Mouse (Mus musculus): ENCODE measurements around the gene Ippk.
A peak's percentile ranks its signal among the peaks of the same experiment; 100 is the strongest.

The Ippk gene

GRCm38 (mm10) chr13:49428042-49428675 is 7.1 kb downstream of the Ippk start:
- DNase-seq (ENCODE audit: extremely low read depth, low read depth, low spot score) = no peak

GRCm38 (mm10) chr13:49430529-49430928 is 9.5 kb downstream of the Ippk start:
- no peak for DNase-seq (ENCODE audit: extremely low read depth, low read depth, low spot score)

- DNase-seq (ENCODE audit: extremely low read depth, low read depth, low spot score) = no peak
These were observed 12.4 kb downstream of the Ippk start for GRCm38 (mm10) chr13:49433268-49434029.

- no peak for DNase-seq (ENCODE audit: extremely low read depth, low read depth, low spot score)
These were observed 14.7 kb downstream of the Ippk start for GRCm38 (mm10) chr13:49435745-49436144.

GRCm38 (mm10) chr13:49436170-49436569 is 15.1 kb downstream of the Ippk start:
- DNase-seq (ENCODE audit: extremely low read depth, low read depth, low spot score) = no peak

- DNase-seq (ENCODE audit: extremely low read depth, low read depth, low spot score) = no peak
These were observed 23.4 kb downstream of the Ippk start for GRCm38 (mm10) chr13:49444451-49444850.

GRCm38 (mm10) chr13:49449318-49449749 is 28.3 kb downstream of the Ippk start:
- DNase-seq (ENCODE audit: extremely low read depth, low read depth, low spot score) = no peak

GRCm38 (mm10) chr13:49460276-49460675 is 39.2 kb downstream of the Ippk start:
- peak; percentile 80 for DNase-seq (ENCODE audit: extremely low read depth, low read depth, low spot score)

- peak; percentile 63 for DNase-seq (ENCODE audit: extremely low read depth, low read depth, low spot score)
These were observed 39.8 kb downstream of the Ippk start for GRCm38 (mm10) chr13:49460692-49461414.

- DNase-seq (ENCODE audit: extremely low read depth, low read depth, low spot score) = peak; percentile 74
These were observed 40.5 kb downstream of the Ippk start for GRCm38 (mm10) chr13:49461458-49462132.

- no peak for DNase-seq (ENCODE audit: extremely low read depth, low read depth, low spot score)
These were observed 41.9 kb downstream of the Ippk start for GRCm38 (mm10) chr13:49462921-49463320.

- DNase-seq (ENCODE audit: extremely low read depth, low read depth, low spot score) = no peak
These were observed 44.8 kb downstream of the Ippk start for GRCm38 (mm10) chr13:49465875-49466274.

GRCm38 (mm10) chr13:49466393-49467075 is 45.5 kb downstream of the Ippk start:
- DNase-seq (ENCODE audit: extremely low read depth, low read depth, low spot score) = no peak

GRCm38 (mm10) chr13:49467585-49467984 is 46.5 kb downstream of the Ippk start:
- DNase-seq (ENCODE audit: extremely low read depth, low read depth, low spot score) = no peak

- no peak for DNase-seq (ENCODE audit: extremely low read depth, low read depth, low spot score)
These were observed 48.0 kb downstream of the Ippk start for GRCm38 (mm10) chr13:49469002-49469401.

GRCm38 (mm10) chr13:49470319-49470718 is 49.3 kb downstream of the Ippk start:
- no peak for DNase-seq (ENCODE audit: extremely low read depth, low read depth, low spot score)

- no peak for DNase-seq (ENCODE audit: extremely low read depth, low read depth, low spot score)
These were observed 49.8 kb downstream of the Ippk start for GRCm38 (mm10) chr13:49470806-49471205.

- no peak for DNase-seq (ENCODE audit: extremely low read depth, low read depth, low spot score)
These were observed 51.1 kb downstream of the Ippk start for GRCm38 (mm10) chr13:49471981-49472675.

- no peak for DNase-seq (ENCODE audit: extremely low read depth, low read depth, low spot score)
These were observed 51.6 kb downstream of the Ippk start for GRCm38 (mm10) chr13:49472676-49473005.

GRCm38 (mm10) chr13:49477887-49478286 is 56.8 kb downstream of the Ippk start:
- no peak for DNase-seq (ENCODE audit: extremely low read depth, low read depth, low spot score)
